Mouse (Mus musculus): ENCODE results near the gene Gm10974.

DNA sequence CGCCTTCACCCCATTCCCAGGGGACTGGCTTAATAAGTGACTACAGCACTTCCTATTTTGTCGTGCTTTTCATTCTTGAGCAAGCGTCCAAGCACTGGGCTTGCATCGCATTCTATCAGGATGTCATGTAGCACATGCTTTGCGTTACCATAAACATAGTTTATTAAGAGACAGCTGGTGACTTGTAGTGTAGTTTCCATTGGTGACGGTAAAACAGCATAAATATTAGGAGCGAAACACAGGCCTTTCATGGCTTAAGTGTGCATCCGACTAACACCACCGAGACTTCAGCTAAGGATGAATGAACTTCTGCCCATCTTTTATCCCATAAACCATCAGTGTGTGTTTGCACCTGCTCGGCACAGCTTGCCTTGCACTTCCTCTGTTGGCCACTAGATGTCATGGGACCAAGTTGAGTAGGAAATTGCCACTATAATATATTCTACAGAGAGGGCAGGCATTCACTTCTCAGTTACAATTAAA is 68.8 kb downstream of the Gm10974 start:
- no peak for TF ChIP-seq POLR2A (IDR thresholded peaks at IDR 0.05; ENCODE audit: low read depth, low read length)
- TF ChIP-seq CTCF (IDR thresholded peaks at IDR 0.05; ENCODE audit: borderline replicate concordance, insufficient read depth, low read length), result peak; percentile 92
